Mouse (Mus musculus) testis, adult 2 months (tissue): ENCODE results near the gene Reln.

Experiments used
- CTCF ChIP-seq: fragments of 200-500 bp; IDR thresholded peaks from 2 replicates; pipeline ENCODE4 v1.5.1; 2012; ENCODE audit warnings: low read depth, mild to moderate bottlenecking, inconsistent platforms, low read length, moderate library complexity; ENCODE audit not compliant: control insufficient read depth, insufficient read depth, insufficient replicate concordance
- POLR2A ChIP-seq: fragments of 200-500 bp; IDR thresholded peaks from 2 replicates; pipeline ENCODE4 v1.6.1; 2012; ENCODE audit warnings: low read depth, mild to moderate bottlenecking, inconsistent platforms, low read length, moderate library complexity; ENCODE audit not compliant: control insufficient read depth

GRCm38 (mm10) chr5:22241560-22241959, 102.9 kb downstream of the Reln start:
- TF ChIP-seq POLR2A, result no peak
- TF ChIP-seq CTCF, result no peak
